Mouse (Mus musculus) retina, postnatal 7 days (tissue): ENCODE measurements at regions not wholly inside any gene's neighbourhood (a gene's known extent, or its start where the extent isn't known, plus 50 kb on each side); places are given as distances from the start of the nearest gene placed in this dataset.
"Not testable (repeated sequence)": the region's sequence is repeated elsewhere in the genome, so short reads cannot be mapped to it uniquely, and the experiment has no call there.

Experiments
- DNase-seq: peaks from one replicate; pipeline ENCODE4 v3.0.0-alpha.2; 2012; ENCODE audit warnings: low read depth, low spot score

DNA sequence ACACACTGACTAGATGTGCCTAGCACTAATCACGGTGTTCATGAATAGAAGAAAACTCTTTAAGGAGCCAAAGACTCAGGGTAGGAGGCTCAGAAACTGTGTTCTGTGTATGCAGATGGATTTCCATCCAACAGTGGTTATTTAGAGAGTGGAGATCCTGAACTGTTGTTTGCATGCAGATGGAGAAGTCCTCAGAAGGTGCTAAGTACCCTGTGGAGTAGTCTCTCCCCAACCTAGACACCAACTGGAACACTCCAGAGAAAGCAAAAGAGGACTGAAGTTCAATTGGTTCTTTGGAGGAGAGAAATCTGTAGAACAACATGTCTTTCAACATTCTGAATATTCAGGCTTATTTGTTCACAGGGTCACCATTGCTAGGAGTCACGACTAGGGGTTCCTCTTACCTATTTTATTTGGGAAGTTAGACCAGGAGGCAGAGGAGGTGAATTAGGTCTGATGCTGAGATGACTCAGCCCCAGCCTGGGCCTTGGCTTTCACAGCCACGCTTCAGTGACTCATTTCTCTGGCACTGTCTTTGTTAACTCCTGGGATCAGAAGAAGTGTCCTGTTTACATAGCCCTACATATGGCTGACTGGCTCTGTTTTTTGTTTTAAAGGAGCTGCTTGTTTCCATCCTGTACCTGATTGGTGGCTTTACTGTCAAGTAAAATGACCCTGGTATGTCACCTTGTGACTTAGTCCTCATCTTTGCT is 742.0 kb downstream of the Kcna4 start:
- DNase-seq, result no peak

DNA sequence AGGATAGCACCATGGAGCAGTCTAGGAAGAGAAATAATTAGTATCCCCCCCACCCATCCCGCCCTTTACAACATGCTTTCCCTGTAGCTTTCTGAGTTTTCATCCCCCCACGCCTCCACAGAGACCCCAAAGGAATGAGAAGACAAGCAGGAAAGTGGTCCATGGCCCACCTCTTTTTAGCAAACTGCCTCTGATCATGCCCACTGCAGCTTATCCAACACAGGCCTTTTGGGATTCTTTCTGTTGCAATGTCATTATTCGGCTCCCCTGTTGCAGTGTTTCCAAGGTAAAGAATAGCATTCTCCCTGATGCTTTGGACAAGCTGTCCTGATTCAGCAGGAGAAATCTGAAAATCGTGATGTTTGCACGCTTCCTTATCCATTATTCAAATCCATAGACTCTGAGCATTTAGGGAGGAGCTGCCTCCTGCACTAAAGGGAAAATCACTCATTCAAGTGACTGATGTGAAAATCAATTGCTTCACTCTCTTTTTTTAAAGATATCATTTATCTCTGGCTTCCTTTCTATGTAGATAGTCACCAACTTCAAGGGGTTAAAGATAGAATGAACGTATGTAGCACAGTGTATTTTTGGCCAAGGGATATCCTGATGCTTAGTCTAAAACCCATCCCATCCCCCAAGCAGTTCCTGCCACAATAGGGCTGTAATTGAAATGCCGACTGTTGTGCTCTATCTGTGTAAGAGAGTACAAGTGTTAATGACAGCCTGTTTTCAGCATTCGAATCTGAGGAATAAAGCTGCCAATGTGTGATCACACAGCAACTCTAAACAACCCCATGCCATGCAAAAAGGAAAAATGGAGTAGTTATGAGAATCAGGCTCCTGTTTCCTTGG is 743.1 kb downstream of the Kcna4 start:
- DNase-seq, result no peak

DNA sequence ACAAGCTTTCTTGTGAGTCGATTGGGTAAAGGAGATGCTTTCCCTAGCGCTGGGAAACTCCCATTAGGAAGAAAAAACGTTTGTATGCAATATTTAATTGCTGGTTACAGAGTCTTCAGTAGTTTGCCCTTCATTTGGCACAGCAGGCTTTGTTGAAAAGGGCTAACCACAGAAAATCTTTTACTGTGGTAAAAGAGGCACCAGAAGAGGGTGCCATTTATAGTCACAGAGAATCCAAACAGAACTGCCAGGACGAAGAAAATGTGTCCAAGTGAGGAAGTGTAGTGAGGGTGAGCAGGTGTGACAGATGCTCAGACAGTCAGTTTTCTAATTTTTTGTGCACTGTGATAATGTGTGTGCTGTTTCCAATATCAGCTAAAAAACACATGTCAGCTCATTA is 744.4 kb downstream of the Kcna4 start:
- DNase-seq, result no peak

DNA sequence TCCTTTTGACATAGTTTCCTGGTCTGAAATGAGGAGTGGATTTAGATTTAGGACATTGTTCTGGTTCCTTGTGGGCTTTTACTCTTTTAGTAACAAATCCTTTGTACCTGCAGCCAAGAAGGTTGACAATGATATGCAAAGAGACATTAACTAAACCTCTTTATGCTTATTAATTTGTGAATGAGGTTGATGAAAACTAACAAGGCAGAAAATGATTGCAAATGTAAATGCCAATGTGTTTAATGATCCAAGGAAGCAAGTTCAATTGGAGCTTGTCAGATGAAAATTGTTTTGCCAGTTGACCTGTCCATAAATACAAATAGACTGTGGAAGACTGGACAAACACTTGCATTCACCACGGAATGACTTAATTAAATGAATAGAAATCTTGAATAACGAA is 751.6 kb downstream of the Kcna4 start:
- no peak for DNase-seq

DNA sequence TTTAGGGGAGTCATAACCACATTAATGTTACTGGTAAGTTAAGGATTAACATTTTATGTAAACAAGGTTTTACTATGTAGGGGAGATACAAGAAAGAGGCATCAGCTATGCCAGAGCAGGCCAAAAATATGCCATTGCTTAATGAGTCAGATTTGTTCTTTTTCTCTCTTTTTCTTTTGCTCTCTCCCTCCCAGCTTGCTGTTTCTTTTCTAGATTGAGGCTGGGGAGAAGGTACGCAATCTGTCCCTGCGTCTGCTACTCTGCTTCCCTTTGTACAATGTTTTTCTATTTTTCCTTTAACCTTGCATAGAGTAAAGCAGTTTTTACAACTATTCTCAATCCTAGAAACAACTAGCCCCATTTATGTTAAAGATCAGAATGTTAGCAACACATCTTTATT is 754.4 kb downstream of the Kcna4 start:
- no peak for DNase-seq

DNA sequence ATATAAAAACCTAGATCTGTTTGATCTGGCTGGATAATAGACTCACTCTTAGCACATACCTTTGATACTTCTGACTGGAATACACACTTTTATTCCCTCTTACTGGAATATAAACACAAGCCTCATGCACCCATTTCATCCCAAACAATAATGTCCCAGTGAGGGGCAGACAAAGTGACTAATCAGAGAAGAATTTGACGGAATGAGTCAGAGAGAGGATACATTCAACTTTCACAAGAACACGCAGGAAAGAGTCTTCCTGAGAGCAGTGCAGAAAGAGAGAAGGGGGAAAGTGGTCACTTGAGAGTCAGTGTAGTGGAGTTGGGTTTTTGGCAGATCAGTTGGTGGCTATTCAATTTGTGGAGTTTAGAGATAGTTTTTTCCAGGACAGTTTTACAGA is 755.6 kb downstream of the Kcna4 start:
- no peak for DNase-seq

DNA sequence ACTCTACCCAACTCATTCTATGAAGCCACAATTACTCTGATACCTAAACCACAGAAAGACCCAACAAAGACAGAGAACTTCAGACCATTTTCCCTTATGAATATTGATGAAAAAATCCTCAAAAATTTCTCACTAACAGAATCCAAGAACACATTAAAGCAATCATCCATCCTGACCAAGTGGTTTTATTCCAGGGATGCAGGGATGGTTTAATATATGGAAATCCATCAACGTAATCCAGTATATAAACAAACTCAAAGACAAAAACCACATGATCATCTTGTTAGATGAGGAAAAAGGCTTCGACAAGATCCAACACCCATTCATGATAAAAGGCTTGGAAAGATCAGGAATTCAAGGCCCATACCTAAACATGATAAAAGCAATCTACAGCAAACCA is 772.3 kb downstream of the Kcna4 start:
- not testable (repeated sequence) for DNase-seq

DNA sequence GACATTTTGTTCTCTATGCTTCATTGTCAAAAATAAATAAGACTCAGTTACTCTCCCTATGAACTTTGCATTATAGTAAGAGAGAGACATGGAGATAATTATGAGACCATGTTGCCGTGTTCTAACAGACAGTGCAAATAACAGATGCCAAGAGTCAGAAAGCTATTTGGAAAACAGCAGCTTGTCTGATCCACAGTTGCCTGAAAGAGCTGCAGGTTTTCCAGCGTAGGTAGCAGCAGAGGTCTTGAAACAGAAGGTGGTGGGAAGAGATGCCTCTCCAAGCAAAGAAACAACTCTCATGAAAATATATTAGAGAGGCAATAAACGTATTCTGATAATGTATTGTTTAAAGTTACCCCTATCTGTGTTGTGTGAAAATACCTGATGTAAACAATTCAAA is 793.5 kb downstream of the Kcna4 start:
- no peak for DNase-seq

DNA sequence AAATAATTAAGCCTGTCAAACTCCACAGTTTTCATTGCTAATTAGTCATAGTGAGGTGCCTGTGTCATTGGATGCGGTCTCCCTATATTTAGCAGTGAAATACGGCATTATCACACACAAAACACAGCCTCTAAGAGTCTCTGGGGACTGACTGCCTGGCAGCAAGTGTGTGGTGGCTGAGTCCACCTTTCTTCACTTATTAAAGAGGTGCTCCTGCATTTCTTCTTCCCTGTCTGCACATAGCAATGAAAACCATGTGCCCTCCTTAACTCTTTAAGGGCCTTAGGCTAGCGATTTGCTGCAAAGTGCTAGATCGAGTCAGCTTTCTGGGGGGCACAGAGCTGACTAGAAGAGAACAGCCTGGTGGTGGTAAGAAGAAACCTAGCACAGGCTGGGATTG is 799.8 kb downstream of the Kcna4 start:
- no peak for DNase-seq

DNA sequence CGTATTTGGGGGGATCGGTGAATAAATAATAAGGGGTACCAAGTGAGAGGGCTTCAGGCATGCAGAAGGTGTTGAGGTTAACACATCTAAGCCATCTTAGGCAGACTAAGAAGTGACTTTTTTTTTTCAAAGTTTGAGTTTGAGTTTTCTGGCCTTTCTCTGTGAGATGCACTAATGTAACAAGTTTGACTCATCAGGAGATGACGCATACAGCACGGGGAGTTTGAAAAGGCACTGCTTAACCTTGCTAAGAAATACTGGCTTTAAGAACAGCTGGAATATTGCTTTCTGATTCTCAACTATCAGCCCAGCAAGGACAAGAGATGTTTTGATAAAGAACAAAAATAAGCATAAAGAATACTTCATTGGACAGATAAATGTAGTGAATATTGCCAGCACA is 806.6 kb downstream of the Kcna4 start:
- DNase-seq, result no peak

DNA sequence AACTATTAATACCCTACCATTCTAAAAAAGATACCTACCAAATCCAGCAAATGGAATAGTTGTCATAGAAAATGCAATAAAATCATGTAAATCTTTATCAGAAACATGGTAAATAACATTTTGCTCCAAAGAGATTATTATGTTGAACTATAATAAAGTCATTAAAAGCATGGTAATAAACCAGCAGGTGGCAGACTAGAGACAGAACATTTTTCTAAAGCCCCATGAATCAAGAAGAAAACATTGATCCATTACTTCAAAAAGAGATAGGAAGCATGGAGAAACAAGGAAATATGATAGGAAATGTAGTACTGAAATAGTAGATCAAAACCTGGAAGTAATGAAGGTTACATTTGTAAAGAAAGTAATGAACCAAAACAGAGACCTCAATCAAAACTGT is 819.7 kb downstream of the Kcna4 start:
- no peak for DNase-seq

DNA sequence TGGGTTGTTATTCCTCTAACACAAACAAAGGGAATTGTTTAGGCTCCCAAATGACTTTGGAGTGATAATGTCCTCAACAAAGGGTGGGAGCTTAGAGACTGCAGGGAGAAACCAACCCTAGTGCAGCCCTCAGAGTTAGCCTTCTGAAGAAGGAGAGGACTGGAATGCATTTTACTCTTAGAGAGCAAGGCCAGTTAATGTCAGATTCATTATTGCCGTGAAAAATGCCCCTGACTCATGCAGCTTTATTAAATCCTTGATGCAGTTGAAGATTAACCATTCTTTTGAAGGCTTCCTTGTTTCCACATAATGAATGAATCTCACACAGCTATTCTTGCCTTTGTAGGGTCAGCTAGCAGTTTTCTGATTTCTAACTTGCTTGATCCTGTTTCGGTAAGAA is 855.3 kb downstream of the Kcna4 start:
- DNase-seq, result no peak

DNA sequence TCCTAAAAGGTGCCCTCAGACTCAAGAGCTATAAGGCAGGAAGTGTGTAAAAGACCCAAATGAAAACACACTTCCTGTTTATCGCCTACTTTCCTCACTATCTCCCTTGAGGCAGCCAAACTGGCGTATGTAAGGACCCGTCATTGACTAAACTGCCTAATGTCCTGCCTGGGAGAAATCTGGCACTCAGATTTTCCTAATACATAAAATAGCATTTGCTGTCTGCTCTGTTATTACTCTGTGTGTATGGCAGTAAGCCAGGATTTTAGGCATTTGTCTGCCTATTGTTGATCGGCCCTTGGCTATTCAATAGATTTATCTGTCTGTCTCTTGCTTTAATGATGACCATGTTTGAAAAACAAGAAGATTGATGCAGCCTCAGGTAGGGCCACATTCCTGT is 857.8 kb downstream of the Kcna4 start:
- DNase-seq, result no peak

DNA sequence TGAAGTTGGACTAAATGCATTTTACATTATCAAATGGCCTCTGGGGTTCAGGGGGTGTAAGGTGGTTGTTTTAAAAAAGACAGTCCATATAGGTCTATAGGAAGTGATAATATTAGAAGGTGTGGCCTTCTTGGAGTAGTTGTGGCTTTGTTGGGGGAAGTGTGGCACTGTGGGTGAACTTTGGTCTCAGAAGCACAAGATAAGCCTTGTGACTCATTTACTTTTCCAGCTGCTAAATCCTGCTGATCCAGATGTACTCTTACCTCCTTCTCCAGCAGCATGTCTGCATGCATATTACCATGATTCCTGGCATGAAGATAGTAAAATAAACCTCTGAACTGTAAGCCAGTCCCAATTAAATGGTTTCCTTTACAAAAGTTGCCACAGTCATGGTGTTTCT is 865.8 kb downstream of the Kcna4 start:
- no peak for DNase-seq

DNA sequence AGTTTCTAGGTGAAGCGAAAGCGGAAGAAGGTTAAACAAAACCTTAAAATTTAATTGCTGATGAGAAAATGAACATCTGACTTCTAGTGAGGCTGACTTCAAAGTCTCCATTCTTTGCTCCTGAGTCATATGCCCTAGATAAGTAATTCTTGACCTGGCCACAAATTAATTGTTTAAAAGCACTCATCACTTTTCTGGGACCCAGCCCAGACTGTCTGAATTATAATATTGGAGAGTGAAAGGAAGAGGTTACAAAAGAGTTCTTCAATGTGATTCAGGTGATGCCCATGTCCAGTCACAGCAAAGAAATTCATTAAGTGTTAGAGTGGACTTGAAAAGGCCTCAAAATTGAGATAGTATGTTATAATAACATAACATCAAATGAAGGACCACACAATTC is 867.3 kb downstream of the Kcna4 start:
- no peak for DNase-seq

DNA sequence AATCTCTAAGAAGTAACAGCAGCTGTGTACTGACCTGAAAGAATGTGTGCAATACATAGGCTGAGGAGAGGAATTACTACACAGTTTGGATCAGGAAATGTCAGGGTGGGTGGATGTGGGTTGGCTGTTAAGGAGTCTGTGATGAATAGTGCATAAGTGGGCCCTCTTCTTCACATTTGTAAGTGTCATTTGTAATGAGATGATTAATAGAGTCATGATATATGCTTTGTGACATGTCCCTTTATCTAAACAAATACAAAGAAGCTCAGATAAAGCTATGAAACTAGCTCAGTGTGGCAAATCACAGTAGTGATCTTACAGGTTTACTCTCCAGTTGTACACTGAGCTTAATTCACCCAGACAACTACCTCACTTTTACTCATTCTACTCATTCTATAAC is 867.9 kb downstream of the Kcna4 start:
- DNase-seq, result no peak

DNA sequence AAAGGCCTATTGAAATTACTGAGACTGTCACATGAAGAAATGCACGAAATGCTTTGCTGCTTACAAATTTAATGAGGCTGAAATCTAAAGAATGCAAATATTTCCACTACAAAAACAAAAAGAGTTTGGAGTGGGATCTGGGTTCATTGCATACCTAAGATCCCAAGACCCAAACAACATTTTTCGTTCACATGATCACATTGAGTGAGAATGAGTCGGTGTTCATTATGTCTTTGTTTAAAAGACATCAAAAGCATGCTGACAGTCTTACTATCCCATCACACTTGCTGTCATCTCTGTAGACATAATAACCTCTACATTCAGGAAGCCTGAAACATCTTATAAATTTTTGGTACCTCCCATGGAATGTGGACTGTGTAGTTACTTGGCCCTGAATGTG is 870.4 kb downstream of the Kcna4 start:
- DNase-seq, result no peak

DNA sequence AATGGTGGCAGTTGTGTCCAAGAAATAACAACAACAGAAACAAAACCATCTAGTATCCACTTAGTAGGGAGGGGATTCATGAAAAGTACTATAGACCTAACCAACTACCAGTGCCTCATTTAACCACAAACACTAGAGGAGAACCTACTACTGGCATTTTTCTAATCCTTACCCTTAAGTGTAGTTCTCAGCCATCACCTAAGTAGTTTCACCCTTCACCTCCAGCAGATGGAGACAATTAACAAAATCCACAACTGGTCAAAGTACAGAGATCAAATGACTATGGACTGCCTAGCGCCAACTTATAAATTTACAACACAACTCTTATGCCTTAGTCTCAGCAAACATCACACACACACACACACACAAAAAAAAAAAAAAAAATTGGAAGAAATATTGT is 874.6 kb downstream of the Kcna4 start:
- DNase-seq, result no peak
